Mouse (Mus musculus): ENCODE results near the gene Maip1. TPM values are rescaled to one million over a fixed set of nuclear protein-coding genes. Genes with fewer than 3 reads are reported as not detected.

Gene Maip1
- polyA plus RNA-seq, 1 experiment: 3.5 TPM

DNA sequence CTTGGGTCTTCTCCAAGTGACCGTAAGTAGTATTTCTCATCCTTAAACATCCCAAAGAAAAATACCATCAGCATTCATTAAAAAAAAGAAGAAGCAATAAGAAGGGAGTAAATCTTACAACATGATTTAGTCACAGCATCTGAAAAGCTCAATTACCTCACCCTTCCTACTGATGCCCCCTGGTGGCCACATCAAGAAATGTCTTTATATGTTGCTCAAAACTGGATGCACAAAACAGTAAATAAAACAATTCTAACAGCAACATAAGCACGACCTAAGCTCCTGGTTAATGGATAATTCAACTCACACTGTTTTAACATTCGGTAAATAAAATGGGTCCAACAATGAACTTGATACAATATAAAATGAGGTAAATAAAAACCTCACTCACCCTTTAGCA lies 12.1 kb upstream of the Maip1 start:
- TF ChIP-seq CTCF (IDR thresholded peaks at IDR 0.05; ENCODE audit: control insufficient read depth, insufficient read depth, insufficient replicate concordance, low read depth, low read length): no peak
- TF ChIP-seq POLR2A (IDR thresholded peaks at IDR 0.05; ENCODE audit: control insufficient read depth, low read depth, low read length): no peak
- no peak overlapping the region for H3K27ac ChIP-seq (ENCODE audit: control insufficient read depth, insufficient read depth, low read depth, low read length)
- no peaks in the 10 kb centered on the region for H3K27me3 ChIP-seq (ENCODE audit: control insufficient read depth, insufficient read depth, low read length)
- H3K36me3 ChIP-seq (ENCODE audit: control insufficient read depth, insufficient read depth, low read length): no peaks in the 10 kb centered on the region
- no peaks in the 10 kb centered on the region for H3K4me1 ChIP-seq (ENCODE audit: control insufficient read depth, insufficient read depth, low read length)
- no peak overlapping the region for H3K4me3 ChIP-seq (ENCODE audit: control insufficient read depth, low read depth, low read length)

- H3K4me1 ChIP-seq (ENCODE audit: control insufficient read depth, insufficient read depth, low read length): no peaks in the 10 kb centered on the region
- H3K36me3 ChIP-seq (ENCODE audit: control insufficient read depth, insufficient read depth, low read length): no peaks in the 10 kb centered on the region
- TF ChIP-seq POLR2A (IDR thresholded peaks at IDR 0.05; ENCODE audit: control insufficient read depth, low read depth, low read length) (no peak), CTCF (IDR thresholded peaks at IDR 0.05; ENCODE audit: control insufficient read depth, insufficient read depth, insufficient replicate concordance, low read depth, low read length) (no peak)
- H3K27ac ChIP-seq (ENCODE audit: control insufficient read depth, insufficient read depth, low read depth, low read length): no peak overlapping the region
- H3K27me3 ChIP-seq (ENCODE audit: control insufficient read depth, insufficient read depth, low read length): no peaks in the 10 kb centered on the region
- no peak overlapping the region for H3K4me3 ChIP-seq (ENCODE audit: control insufficient read depth, low read depth, low read length)
Measured at GRCm38 (mm10) chr1:57400321-57400720, 5.8 kb upstream of the Maip1 start.

- Histone ChIP-seq H3K4me3 (ENCODE audit: control insufficient read depth, low read depth, low read length) (no peak overlapping the region), H3K4me1 (ENCODE audit: control insufficient read depth, insufficient read depth, low read length) (peaks cover 2% of the 10 kb centered on the region; the same call in 1 of the 2 replicates), H3K36me3 (ENCODE audit: control insufficient read depth, insufficient read depth, low read length) (no peaks in the 10 kb centered on the region), H3K27ac (ENCODE audit: control insufficient read depth, insufficient read depth, low read depth, low read length) (no peak overlapping the region), H3K27me3 (ENCODE audit: control insufficient read depth, insufficient read depth, low read length) (no peaks in the 10 kb centered on the region)
- no peak for TF ChIP-seq POLR2A (IDR thresholded peaks at IDR 0.05; ENCODE audit: control insufficient read depth, low read depth, low read length)
- TF ChIP-seq CTCF (IDR thresholded peaks at IDR 0.05; ENCODE audit: control insufficient read depth, insufficient read depth, insufficient replicate concordance, low read depth, low read length): no peak
Measured at GRCm38 (mm10) chr1:57400877-57401276, 5.3 kb upstream of the Maip1 start.

DNA sequence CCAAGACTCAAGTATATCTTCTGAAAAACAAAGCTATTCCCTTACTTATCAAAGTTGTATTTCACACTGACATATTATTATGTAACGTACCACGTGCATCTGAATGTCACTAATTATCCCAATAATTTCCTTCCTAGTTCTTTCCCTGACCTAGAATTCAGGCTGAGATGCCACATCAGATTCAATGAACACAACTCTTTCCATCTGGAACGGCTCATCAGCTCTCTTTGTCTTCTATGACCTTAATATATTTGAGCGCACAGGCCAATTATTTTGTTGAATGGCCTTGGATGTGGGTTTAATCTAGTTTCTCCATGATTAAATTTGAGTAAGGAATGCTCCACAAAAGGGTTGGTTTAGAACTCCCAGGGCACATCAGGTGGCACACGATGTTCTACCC lies 4.0 kb upstream of the Maip1 start:
- H3K36me3 ChIP-seq (ENCODE audit: control insufficient read depth, insufficient read depth, low read length): no peaks in the 10 kb centered on the region

GRCm38 (mm10) chr1:57408994-57409393 lies 2.9 kb downstream of the Maip1 start:
- Histone ChIP-seq H3K4me1 (ENCODE audit: control insufficient read depth, insufficient read depth, low read length) (peaks cover 2% of the 10 kb centered on the region; the same call in 1 of the 2 replicates), H3K4me3 (ENCODE audit: control insufficient read depth, low read depth, low read length) (no peak overlapping the region), H3K36me3 (ENCODE audit: control insufficient read depth, insufficient read depth, low read length) (peaks cover 3% of the 10 kb centered on the region), H3K27me3 (ENCODE audit: control insufficient read depth, insufficient read depth, low read length) (no peaks in the 10 kb centered on the region), H3K27ac (ENCODE audit: control insufficient read depth, insufficient read depth, low read depth, low read length) (no peak overlapping the region)
- no peak for TF ChIP-seq CTCF (IDR thresholded peaks at IDR 0.05; ENCODE audit: control insufficient read depth, insufficient read depth, insufficient replicate concordance, low read depth, low read length)
- no peak for TF ChIP-seq POLR2A (IDR thresholded peaks at IDR 0.05; ENCODE audit: control insufficient read depth, low read depth, low read length)

More for the DNA sequence above, 4.0 kb upstream of the Maip1 start:
- TF ChIP-seq POLR2A (IDR thresholded peaks at IDR 0.05; ENCODE audit: control insufficient read depth, low read depth, low read length): no peak
- H3K4me1 ChIP-seq (ENCODE audit: control insufficient read depth, insufficient read depth, low read length): peaks cover 2% of the 10 kb centered on the region; the same call in 1 of the 2 replicates
- H3K4me3 ChIP-seq (ENCODE audit: control insufficient read depth, low read depth, low read length): no peak overlapping the region
- no peak overlapping the region for H3K27ac ChIP-seq (ENCODE audit: control insufficient read depth, insufficient read depth, low read depth, low read length)
- H3K27me3 ChIP-seq (ENCODE audit: control insufficient read depth, insufficient read depth, low read length): no peaks in the 10 kb centered on the region

DNA sequence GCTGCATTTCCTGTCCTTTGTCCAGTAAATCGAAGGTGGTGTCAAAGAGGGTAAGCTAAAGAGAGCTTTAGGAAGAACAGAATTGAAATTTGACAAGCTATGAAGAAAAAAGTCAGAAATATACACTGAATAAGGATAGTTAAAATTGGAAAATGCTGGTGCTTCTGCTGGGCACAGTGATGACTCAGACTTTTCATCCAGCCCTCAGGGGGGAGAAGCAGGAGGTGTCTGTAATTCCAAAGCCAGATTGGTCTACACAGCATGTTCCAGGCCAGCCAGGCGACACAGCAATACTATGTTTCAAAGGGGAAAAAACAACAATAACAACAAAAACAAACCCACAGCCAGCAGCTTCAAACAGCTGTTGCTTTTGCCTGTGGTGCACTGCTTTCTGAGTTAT lies 7.3 kb downstream of the Maip1 start:
- H3K4me3 ChIP-seq (ENCODE audit: control insufficient read depth, low read depth, low read length): no peak overlapping the region
- no peak overlapping the region for H3K27ac ChIP-seq (ENCODE audit: control insufficient read depth, insufficient read depth, low read depth, low read length)
- H3K4me1 ChIP-seq (ENCODE audit: control insufficient read depth, insufficient read depth, low read length): no peaks in the 10 kb centered on the region
- H3K27me3 ChIP-seq (ENCODE audit: control insufficient read depth, insufficient read depth, low read length): no peaks in the 10 kb centered on the region
- peaks cover 3% of the 10 kb centered on the region for H3K36me3 ChIP-seq (ENCODE audit: control insufficient read depth, insufficient read depth, low read length)
- TF ChIP-seq POLR2A (IDR thresholded peaks at IDR 0.05; ENCODE audit: control insufficient read depth, low read depth, low read length) (no peak), CTCF (IDR thresholded peaks at IDR 0.05; ENCODE audit: control insufficient read depth, insufficient read depth, insufficient replicate concordance, low read depth, low read length) (no peak)

GRCm38 (mm10) chr1:57423696-57424095 lies 17.6 kb downstream of the Maip1 start:
- Histone ChIP-seq H3K36me3 (ENCODE audit: control insufficient read depth, insufficient read depth, low read length) (no peaks in the 10 kb centered on the region), H3K4me1 (ENCODE audit: control insufficient read depth, insufficient read depth, low read length) (no peaks in the 10 kb centered on the region), H3K27me3 (ENCODE audit: control insufficient read depth, insufficient read depth, low read length) (no peaks in the 10 kb centered on the region), H3K4me3 (ENCODE audit: control insufficient read depth, low read depth, low read length) (no peak overlapping the region), H3K27ac (ENCODE audit: control insufficient read depth, insufficient read depth, low read depth, low read length) (no peak overlapping the region)
- TF ChIP-seq POLR2A (IDR thresholded peaks at IDR 0.05; ENCODE audit: control insufficient read depth, low read depth, low read length): no peak
- TF ChIP-seq CTCF (IDR thresholded peaks at IDR 0.05; ENCODE audit: control insufficient read depth, insufficient read depth, insufficient replicate concordance, low read depth, low read length): no peak

All from testis, adult 2 months (tissue).